Mouse (Mus musculus) megakaryocyte, embryonic 14.5 days (primary cell): Measurements from ENCODE around the gene Eml6.

Experiments
- FLI1 ChIP-seq: IDR thresholded peaks from 2 replicates; pipeline ENCODE4 v1.6.1; 2012; ENCODE audit warnings: low read length, inconsistent platforms, mixed read lengths
- GATA1 ChIP-seq: IDR thresholded peaks from 3 replicates; pipeline ENCODE4 v1.6.1; 2012; ENCODE audit warnings: mixed read lengths, low read length, inconsistent platforms, borderline replicate concordance

DNA sequence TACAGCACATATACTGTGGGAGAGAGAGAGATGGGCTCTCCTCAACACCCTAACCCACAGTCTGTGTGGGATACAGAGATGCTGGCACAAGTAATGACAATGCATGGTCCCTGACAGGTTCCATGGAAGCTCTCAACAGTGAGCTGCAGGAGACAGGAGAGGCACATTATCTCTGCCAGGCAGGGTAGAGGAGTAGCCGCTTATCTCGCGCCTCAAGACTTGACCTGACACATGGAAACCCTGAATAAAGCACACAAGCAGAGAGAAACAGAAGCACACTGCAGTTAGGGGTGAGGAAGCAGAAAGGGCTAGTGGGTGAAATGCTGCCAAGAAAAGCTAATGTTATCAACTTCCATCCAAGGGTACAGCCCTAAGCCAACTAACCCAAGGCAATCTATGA is 210.6 kb downstream of the Eml6 start:
- TF ChIP-seq GATA1: peak; percentile 62; the same call in 1 of the 3 replicates
- TF ChIP-seq FLI1: no peak
